Mouse (Mus musculus): ENCODE measurements around the gene Parl.

The Parl gene

DNA sequence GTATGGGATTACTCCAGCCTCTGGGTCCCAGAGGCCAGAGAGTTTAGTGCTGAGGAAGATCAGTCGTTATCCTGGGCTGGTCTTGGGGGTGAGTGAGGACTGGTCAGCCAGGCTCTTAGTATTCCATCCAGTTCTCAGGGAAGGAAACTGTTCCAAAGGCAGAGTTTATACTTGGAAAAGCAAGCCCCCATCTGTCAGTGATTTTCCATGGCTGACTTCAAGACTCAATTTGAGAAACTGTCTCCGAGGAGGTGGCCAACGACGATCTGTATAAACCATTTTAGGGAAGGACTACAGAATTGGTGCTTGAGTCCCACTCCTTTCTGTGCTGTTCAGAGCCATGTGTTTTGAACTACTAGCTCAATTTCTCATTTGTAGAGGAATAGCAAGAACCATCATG lies 63.5 kb downstream of the Parl start:
- DNase-seq (ENCODE audit: low read depth in 1 of 2, low spot score in 2 of 2): no peak

DNA sequence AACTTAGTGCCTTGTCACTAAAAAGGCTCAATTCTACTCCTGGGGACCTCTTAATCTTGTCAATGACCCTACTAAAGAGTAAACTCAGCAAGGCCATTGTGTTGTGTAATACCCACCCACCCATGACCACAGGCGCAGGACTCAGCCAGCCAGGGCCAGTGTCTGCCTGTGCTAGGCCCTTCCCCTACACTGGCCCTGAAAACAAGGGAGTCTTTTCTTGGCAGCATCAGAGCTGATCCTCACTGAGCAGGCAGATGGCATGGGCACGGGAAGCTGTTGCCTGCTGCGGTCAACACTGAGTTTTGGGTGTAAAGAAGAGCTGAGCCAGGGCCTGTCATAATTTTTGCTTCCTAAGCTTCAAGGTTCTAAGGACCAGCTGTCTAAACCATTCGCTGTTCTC lies 64.8 kb downstream of the Parl start:
- no peak for DNase-seq (ENCODE audit: low read depth in 1 of 2, low spot score in 2 of 2)

DNA sequence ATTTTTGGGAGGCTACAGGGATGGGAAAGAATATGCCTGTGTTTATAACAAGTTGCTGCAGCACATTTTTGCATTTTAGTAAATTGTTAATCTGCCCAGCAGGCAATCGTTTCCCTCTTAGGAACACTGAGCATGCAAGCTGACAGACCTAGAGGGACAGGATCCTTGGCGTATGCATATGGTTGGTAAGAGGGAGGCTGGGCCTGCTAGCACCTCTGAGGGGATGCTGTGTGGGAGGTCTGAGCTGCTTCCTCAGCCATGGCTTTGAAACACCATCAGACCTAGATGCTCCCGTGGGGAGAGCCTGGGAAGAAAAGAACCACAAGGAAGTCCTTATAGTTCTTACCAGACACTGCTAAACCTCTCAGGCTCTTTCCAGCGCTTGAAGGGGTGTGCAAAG lies 67.8 kb downstream of the Parl start:
- DNase-seq (ENCODE audit: low read depth in 1 of 2, low spot score in 2 of 2): no peak

Measured in monocyte, adult 2 months (primary cell).